Mouse (Mus musculus) B cell, adult 2 months (primary cell): ENCODE measurements around the gene Pemt.
A peak's percentile ranks its signal among the peaks of the same experiment; 100 is the strongest.
"Not testable (repeated sequence)": the region's sequence is repeated elsewhere in the genome, so short reads cannot be mapped to it uniquely, and the experiment has no call there.

ENCODE experiments used
- DNase-seq, 2 experiments: peaks; one replicate each; pipeline ENCODE4 v3.0.0; 2022

The Pemt gene

DNA sequence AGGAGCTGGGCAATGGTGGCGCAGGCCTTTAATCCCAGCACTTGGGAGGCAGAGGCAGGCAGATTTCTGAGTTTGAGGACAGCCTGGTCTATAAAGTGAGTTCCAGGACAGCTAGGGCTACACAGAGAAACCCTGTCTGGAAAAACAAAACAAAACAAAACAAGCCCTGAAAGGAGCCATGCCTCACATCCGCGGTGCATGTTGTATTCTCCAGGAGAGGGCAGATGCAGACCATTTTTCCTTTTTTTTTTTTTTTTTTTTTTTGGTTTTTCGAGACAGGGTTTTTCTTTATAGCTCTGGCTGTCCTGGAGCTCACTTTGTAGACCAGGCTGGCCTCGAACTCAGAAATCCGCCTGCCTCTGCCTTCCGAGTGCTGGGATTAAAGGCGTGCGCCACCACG is 101.4 kb downstream of the Pemt start:
- DNase-seq = not testable (repeated sequence)

GRCm38 (mm10) chr11:59941391-59941790 is 104.9 kb downstream of the Pemt start:
- no peak for DNase-seq

GRCm38 (mm10) chr11:59940645-59941044 is 105.6 kb downstream of the Pemt start:
- no peak for DNase-seq

DNA sequence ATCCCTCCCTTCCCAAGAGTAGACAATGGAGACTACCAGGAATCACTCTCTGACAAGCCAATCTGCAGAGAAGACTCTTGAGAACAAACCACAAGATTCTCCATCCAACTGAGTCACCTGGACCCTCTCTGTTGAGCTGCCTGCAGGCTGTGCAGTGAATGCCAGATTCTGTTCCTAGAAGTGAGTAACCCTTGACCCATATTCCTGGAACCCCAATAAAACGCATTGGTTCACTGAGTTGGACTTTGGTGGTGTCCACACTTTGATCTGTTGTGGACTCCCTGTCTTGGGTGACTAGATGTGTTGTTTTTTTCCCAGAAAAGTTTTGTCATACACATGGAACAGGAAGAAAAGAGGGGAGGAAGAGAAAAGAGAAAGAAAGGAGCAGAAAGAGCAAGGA is 106.5 kb downstream of the Pemt start:
- DNase-seq = no peak

GRCm38 (mm10) chr11:59937615-59938014 is 108.7 kb downstream of the Pemt start:
- no peak for DNase-seq

DNA sequence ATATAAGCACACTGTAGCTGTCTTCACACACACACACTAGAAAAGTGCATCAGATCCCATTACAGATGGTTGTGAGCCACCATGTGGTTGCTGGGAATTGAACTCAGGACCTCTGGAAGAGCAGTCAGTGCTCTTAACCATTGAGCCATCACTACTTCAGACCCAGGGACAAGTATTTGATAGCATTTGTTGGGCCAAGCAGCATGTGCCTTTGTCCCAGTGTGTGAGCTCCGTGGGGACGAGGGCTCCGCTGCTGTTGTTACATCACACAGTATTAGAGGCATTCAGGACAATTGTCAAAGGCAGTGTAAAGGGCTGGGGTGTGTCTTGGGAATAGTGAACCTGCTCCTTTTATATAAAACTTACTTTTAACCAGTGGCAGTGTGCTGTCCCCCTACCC is 109.3 kb downstream of the Pemt start:
- no peak for DNase-seq

GRCm38 (mm10) chr11:59933943-59934342 is 112.3 kb downstream of the Pemt start:
- DNase-seq = no peak

DNA sequence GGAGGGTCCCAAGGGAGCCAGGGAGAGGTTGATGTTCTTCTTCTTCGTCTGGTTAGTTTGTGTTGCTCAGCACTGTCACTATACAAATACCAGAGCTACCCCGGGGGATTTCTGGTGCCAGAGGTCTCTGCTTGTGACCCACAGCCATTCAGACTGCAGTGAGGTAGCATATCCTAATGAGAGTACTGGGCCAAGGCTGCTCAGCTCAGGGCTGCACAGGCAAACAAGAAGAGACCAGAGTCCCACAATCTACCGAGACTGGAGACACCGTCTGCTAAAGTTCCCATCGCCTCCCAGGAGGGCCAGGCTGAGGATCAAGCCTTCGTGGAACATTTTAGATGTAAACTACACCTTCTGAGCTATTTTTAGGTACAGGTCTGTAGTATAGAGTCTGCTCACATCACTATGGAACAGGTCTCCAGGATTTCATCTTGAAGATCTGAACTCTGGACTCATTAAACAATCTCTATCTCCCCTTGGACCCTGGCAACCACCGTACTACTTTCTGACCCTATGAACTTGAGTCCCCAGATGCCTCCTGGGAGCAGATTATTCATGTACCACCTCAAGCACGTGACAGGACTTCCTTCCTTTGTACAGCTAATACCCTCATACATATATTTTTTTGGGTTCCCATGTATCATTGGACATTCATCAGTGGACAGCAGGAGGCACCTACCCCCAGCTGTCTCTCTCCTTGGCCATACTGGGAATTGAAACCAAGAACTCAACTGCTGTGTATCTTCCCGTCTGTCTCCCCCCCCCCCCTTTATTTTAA is 113.5 kb downstream of the Pemt start:
- peak; percentile 27 to 35 for DNase-seq

GRCm38 (mm10) chr11:59930031-59930430 is 116.3 kb downstream of the Pemt start:
- DNase-seq = no peak

GRCm38 (mm10) chr11:59921265-59921664 is 125.0 kb downstream of the Pemt start:
- DNase-seq = no peak
